Mouse (Mus musculus) lung, postnatal 36 days (tissue): ENCODE results near the gene Arhgef3.

Experiments used
- DNase-seq: peaks from one replicate; pipeline ENCODE4 v3.0.0; 2022; ENCODE audit warnings: mixed read lengths

Gene Arhgef3

GRCm38 (mm10) chr14:27324689-27325088 is 210.0 kb downstream of the Arhgef3 start:
- peak; percentile 79 for DNase-seq

- DNase-seq, result no peak
Observed at GRCm38 (mm10) chr14:27325537-27325936, 210.8 kb downstream of the Arhgef3 start.

DNA sequence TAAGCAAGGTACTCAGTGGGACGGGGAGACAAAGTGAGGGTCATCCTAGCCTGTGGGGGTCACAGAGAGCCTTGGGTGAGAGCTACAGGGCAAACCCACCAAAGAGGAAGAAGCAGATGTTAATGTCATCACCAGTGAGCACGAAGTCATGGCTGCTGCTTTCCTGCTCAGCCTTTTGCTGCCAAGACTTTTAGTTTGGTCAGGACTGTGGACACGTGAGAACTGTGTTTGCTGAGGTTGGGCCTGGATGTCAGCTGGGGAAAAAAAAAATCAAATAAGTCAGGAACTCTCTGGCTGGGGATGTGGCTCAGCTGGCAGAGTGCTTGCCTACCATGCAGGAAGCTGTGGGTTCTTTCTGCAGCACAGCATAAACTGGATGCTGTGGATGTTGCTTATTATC is 213.2 kb downstream of the Arhgef3 start:
- DNase-seq, result no peak

DNA sequence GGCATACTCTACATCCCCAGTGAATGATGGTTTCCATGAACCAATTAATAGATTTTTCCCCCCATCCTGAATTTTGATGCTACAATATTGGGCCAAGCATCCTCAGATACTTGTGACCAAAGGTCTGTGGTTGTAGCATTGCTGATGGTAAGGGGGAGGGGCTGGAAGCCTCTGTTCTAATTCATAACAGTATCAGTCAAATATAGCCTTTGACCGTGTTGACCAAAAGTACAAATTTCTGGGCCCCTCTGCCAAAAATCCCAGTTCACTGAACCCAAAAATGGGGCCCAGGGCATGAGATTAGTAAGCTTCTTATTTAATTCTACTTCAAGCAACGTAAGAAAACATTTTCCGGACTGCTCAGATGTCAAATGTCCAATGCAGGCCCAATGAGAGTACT is 214.3 kb downstream of the Arhgef3 start:
- no peak for DNase-seq

- no peak for DNase-seq
Observed at GRCm38 (mm10) chr14:27331490-27332035, 216.9 kb downstream of the Arhgef3 start.

DNA sequence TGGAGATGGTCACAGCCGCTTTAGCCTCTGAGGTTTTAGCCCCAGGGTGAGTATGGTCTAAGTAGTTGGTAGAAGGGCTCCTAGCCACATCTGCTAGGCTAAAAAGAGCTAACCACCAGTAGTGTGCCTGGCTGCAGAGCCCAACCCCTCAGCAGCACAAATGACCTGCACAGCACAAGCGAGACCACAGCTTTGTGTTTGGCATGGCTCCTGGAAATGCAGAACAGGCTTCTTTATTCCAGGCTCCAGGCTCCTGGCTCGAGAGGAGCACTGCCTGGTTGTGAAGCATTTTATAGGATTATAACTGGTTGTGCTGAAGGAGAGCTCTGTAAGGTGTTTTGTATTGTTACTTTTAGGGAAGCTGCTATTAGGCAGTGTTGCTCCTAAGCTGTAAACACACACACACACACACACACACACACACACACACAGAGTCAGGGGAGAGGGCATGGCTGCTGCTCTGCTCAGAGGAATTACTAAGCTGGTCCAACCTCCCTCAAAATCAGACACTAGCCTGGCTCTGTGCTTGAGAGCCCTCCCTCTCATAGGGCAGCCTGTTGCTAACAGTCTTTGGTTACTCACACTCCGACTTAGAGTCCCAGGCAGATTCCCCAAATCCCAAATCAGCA is 217.8 kb downstream of the Arhgef3 start:
- DNase-seq, result no peak

- peak; percentile 93 for DNase-seq
Observed at GRCm38 (mm10) chr14:27335331-27336207, 220.9 kb downstream of the Arhgef3 start.

DNA sequence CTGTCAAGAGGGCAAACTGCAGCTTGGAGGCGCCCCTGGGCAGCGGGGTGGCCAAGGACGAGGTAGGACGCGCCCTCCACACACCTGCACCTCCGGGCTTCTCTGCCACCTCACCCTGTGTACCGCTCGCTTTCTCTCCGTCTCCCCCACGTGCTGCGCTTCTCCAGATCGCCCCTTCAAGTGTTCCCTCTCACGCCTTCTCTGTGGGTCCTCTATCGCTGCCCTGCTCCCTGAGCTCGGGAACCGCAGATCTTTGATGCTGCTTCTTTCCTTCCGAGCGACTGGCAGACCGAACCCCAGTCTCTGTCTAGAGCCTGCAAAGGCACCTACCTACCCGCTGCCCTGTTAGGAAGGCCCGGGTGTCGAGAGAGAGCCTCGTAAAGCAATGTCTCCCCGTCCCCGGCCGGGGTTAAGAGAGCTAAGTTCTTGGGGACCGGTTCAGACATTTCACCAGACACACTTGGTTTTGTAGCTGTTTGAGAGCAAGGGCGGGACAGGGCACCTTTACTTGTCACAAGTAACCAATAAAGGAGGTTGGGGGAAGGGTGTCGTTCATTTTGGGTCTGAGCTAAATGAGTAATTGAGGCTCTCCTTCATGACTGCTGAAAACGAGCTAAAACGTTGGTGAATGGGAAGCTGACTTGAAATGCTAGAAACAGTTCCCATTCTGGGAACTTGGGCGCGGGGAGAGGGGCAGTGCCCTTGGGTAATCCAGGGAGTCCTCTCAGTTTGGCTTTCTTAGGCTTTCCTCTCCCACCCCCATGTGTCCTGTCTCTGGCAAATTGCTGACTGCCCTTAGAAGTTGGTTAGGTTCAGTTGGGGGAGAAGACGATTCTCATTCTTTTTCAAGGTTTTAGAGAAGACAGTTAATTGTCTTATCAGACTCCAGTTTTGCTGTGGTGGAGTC is 221.8 kb downstream of the Arhgef3 start:
- no peak for DNase-seq

DNA sequence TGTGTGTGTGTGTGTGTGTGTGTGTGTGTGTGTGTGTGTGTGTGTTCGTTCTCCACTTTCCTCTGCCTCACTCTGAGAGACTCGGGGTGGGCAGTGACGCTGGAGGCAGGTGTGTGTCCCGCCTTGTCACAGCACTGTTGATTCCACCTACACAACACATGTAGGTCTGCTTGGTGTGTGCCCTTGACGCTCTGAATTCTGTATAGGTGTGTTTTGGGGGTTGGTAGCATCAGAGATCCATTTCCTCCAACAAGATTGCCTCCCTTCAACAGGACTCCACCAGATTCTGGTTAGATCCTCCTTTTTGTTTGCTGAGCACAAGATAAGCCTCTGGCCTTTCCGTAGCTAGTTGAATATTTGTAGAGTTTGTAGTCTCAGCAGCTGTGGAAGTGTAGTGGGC is 222.5 kb downstream of the Arhgef3 start:
- no peak for DNase-seq

DNA sequence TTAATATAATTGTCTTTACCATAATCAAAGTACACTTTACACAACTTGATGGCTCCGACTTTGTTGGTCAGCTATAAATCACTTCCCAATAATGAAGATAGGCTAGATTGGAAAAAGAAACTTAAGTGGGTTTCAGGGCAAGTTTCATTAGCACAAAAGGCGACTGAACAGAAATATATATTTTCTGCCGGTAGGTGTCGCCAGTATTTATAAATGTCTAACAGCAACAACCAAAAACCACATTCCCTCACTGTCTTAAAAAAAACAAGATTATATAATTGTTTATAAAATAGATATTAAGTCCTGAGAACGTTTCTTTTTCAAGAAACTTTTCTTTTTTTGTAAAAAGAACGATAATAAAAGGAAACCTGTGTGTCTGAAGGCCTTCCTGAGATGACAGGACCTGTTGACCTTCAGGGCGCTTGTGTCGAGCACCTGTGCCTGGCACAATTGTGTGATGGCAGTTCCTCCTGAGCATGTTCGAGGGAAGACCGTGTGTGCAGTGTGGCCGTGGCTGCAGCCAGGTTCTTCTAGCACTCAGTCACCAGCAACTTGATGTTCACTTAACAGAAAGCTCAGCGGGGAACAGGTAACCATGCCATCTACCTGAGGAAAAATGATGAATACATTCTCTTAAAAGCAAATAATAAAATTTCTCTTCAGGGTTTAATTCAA is 223.5 kb downstream of the Arhgef3 start:
- DNase-seq, result peak; percentile 93

GRCm38 (mm10) chr14:27340682-27341415 is 226.2 kb downstream of the Arhgef3 start:
- DNase-seq, result no peak

- no peak for DNase-seq
Observed at GRCm38 (mm10) chr14:27341486-27341885, 226.8 kb downstream of the Arhgef3 start.

GRCm38 (mm10) chr14:27342451-27342850 is 227.8 kb downstream of the Arhgef3 start:
- no peak for DNase-seq

DNA sequence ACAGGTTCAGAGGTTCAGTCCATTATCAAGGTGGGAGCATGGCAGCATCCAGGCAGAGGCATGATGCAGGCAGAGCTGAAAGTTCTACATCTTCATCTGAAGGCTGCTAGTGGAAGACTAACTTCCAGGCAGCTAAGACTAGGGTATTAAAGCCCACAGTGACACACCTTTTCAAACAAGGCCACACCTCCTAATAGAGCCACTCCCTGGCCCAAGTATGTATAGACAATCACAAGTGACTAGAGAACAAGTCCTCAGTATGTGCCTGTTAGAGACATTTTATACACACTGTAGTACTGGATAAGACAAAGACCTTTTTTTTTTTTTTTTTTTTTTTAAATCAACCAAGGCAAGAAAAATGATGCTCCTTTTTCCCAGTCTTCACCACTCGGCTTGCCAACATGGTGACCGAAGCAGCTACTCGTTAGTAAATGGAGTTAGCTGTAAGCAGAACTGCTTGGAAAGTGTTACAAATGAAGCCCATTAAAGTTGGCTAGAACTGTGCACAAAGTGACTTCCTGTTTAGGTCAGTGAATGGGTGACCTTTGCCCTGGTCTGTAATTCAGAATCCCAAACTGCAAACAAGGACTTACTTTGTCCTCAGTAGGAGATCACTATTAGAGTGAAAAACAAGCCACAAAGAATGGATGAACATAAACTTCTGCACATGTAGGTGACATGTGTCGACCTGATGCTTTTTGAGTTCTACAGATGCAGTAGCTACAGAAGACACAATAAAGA is 229.7 kb downstream of the Arhgef3 start:
- no peak for DNase-seq

DNA sequence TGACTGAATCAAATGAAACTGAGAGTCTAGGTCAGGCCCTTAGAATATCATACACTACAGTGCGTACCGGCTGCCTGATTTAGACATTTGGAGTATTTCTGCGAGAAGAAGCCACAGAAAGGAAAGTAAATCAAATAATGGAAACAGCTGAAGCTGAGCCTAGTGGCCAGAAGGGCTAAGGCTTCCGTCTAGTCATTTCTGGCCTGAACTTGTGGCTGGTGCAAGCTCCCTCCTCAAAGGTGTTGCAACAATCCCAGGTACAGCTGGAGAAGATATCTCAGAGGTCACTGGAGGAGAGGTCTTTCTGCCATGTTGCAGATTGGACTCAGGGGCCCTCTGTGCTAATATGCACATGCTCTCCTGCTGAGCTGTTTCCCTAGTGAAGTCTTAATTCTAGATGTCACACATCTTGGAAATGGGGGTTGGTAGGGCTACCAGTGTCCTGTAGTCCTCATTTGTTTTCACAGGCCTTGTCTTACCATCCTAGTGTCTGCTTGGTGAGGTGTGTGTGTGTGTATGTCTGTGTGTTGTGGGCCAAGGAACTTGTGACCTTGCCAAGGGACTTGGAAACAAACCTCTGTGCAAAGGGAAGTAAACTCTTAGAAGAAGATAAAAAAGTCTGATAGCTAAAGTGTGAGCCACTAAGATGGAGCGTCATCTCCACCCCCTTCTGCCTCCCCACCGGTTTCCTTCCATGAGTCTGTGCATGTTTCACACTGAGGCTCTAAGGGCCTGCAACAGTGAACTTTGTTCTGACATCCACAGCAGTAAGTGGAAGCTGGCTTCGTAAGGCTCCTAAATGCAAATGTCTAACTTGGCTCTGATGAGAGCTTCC is 230.6 kb downstream of the Arhgef3 start:
- no peak for DNase-seq

- peak; percentile 62 for DNase-seq
Observed at GRCm38 (mm10) chr14:27347224-27347623, 232.5 kb downstream of the Arhgef3 start.

- DNase-seq, result no peak
Observed at GRCm38 (mm10) chr14:27347666-27348065, 233.0 kb downstream of the Arhgef3 start.

GRCm38 (mm10) chr14:27348088-27348487 is 233.4 kb downstream of the Arhgef3 start:
- DNase-seq, result no peak

GRCm38 (mm10) chr14:27348656-27349055 is 234.0 kb downstream of the Arhgef3 start:
- DNase-seq, result no peak

- DNase-seq, result no peak
Observed at GRCm38 (mm10) chr14:27349120-27349519, 234.4 kb downstream of the Arhgef3 start.
